Mouse (Mus musculus): ENCODE measurements around the gene Csnk2b. TPM values are rescaled to one million over a fixed set of nuclear protein-coding genes. Genes with fewer than 3 reads are reported as not detected.

The Csnk2b gene
- polyA plus RNA-seq, 1 experiment = not detected

- WGBS = under 1% methylated on average over 33 of the region's 33 CpGs
- Histone ChIP-seq H3K4me1 (ENCODE audit: control insufficient read depth, insufficient read depth, low read length) (peaks cover 2% of the 10 kb centered on the region; the same call in 1 of the 2 replicates), H3K4me3 (ENCODE audit: insufficient read depth, low read depth, low read length) (peak overlapping the region; percentile 65), H3K27ac (ENCODE audit: insufficient read depth, low read depth, low read length) (0 out of 2 replicates have a peak overlapping the region, but pooled peaks have one; percentile 6)
- no peak for TF ChIP-seq CTCF (IDR thresholded peaks at IDR 0.05; ENCODE audit: insufficient read depth, low read depth, low read length)
- no peak for TF ChIP-seq POLR2A (IDR thresholded peaks at IDR 0.05; ENCODE audit: insufficient read depth, low read depth, low read length)
These were observed 1.1 kb downstream of the Csnk2b start for GRCm38 (mm10) chr17:35120745-35121142.

GRCm38 (mm10) chr17:35115046-35116019 is 6.5 kb downstream of the Csnk2b start, which contains the start of gene Ly6g5b:
Ly6g5b (minus strand) TSS chr17:35115428.
- WGBS = 85% methylated on average over 8 of the region's 8 CpGs
- Histone ChIP-seq H3K4me1 (ENCODE audit: control insufficient read depth, insufficient read depth, low read length) (no peaks in the 10 kb centered on the region), H3K4me3 (ENCODE audit: insufficient read depth, low read depth, low read length) (no peak within 1 kb of the TSS)

GRCm38 (mm10) chr17:35111774-35112173 is 10.1 kb downstream of the Csnk2b start:
- H3K27ac ChIP-seq (ENCODE audit: insufficient read depth, low read depth, low read length) = no peak overlapping the region
- no peak for TF ChIP-seq CTCF (IDR thresholded peaks at IDR 0.05; ENCODE audit: insufficient read depth, low read depth, low read length)
- TF ChIP-seq POLR2A (IDR thresholded peaks at IDR 0.05; ENCODE audit: insufficient read depth, low read depth, low read length) = no peak
- no peak overlapping the region for H3K4me3 ChIP-seq (ENCODE audit: insufficient read depth, low read depth, low read length)
- H3K4me1 ChIP-seq (ENCODE audit: control insufficient read depth, insufficient read depth, low read length) = no peaks in the 10 kb centered on the region
- WGBS = 72% methylated on average over 9 of the region's 9 CpGs

More at GRCm38 (mm10) chr17:35115046-35116019, 6.5 kb downstream of the Csnk2b start, which contains the start of gene Ly6g5b:
- no peak within 1 kb of the TSS for H3K27ac ChIP-seq (ENCODE audit: insufficient read depth, low read depth, low read length)
- TF ChIP-seq CTCF (IDR thresholded peaks at IDR 0.05; ENCODE audit: insufficient read depth, low read depth, low read length) (no peak), POLR2A (IDR thresholded peaks at IDR 0.05; ENCODE audit: insufficient read depth, low read depth, low read length) (no peak)

- WGBS = 80% methylated on average over 6 of the region's 6 CpGs
- H3K4me1 ChIP-seq (ENCODE audit: control insufficient read depth, insufficient read depth, low read length) = peaks cover 2% of the 10 kb centered on the region; the same call in 1 of the 2 replicates
- no peak for TF ChIP-seq CTCF (IDR thresholded peaks at IDR 0.05; ENCODE audit: insufficient read depth, low read depth, low read length)
- TF ChIP-seq POLR2A (IDR thresholded peaks at IDR 0.05; ENCODE audit: insufficient read depth, low read depth, low read length) = no peak
- no peak within 1 kb of the TSS for H3K27ac ChIP-seq (ENCODE audit: insufficient read depth, low read depth, low read length)
- no peak within 1 kb of the TSS for H3K4me3 ChIP-seq (ENCODE audit: insufficient read depth, low read depth, low read length)
These were observed 13.8 kb downstream of the Csnk2b start, which contains the start of gene Ly6g5c for GRCm38 (mm10) chr17:35108097-35108496. Ly6g5c (plus strand) TSS chr17:35108279.

- peaks cover 2% of the 10 kb centered on the region; the same call in 1 of the 2 replicates for H3K4me1 ChIP-seq (ENCODE audit: control insufficient read depth, insufficient read depth, low read length)
- H3K27ac ChIP-seq (ENCODE audit: insufficient read depth, low read depth, low read length) = no peak overlapping the region
- no peak overlapping the region for H3K4me3 ChIP-seq (ENCODE audit: insufficient read depth, low read depth, low read length)
- TF ChIP-seq CTCF (IDR thresholded peaks at IDR 0.05; ENCODE audit: insufficient read depth, low read depth, low read length) (no peak), POLR2A (IDR thresholded peaks at IDR 0.05; ENCODE audit: insufficient read depth, low read depth, low read length) (no peak)
- WGBS = 60% methylated on average over 3 of the region's 3 CpGs
These were observed 15.3 kb downstream of the Csnk2b start for GRCm38 (mm10) chr17:35106522-35106921.

GRCm38 (mm10) chr17:35105740-35106389 is 16.0 kb downstream of the Csnk2b start:
- no peak overlapping the region for H3K4me3 ChIP-seq (ENCODE audit: insufficient read depth, low read depth, low read length)
- WGBS = 25% methylated on average over 13 of the region's 13 CpGs
- TF ChIP-seq CTCF (IDR thresholded peaks at IDR 0.05; ENCODE audit: insufficient read depth, low read depth, low read length) (0 out of 2 replicates have a peak, but pooled peaks have one; percentile 11), POLR2A (IDR thresholded peaks at IDR 0.05; ENCODE audit: insufficient read depth, low read depth, low read length) (no peak)
- no peak overlapping the region for H3K27ac ChIP-seq (ENCODE audit: insufficient read depth, low read depth, low read length)
- H3K4me1 ChIP-seq (ENCODE audit: control insufficient read depth, insufficient read depth, low read length) = peaks cover 2% of the 10 kb centered on the region; the same call in 1 of the 2 replicates

- no peak for TF ChIP-seq CTCF (IDR thresholded peaks at IDR 0.05; ENCODE audit: insufficient read depth, low read depth, low read length)
- TF ChIP-seq POLR2A (IDR thresholded peaks at IDR 0.05; ENCODE audit: insufficient read depth, low read depth, low read length) = no peak
- WGBS = 74% methylated on average over 6 of the region's 6 CpGs
- H3K27ac ChIP-seq (ENCODE audit: insufficient read depth, low read depth, low read length) = no peak overlapping the region
These were observed 17.1 kb downstream of the Csnk2b start for GRCm38 (mm10) chr17:35104754-35105153.

GRCm38 (mm10) chr17:35104079-35104478 is 17.8 kb downstream of the Csnk2b start:
- TF ChIP-seq POLR2A (IDR thresholded peaks at IDR 0.05; ENCODE audit: insufficient read depth, low read depth, low read length) (no peak), CTCF (IDR thresholded peaks at IDR 0.05; ENCODE audit: insufficient read depth, low read depth, low read length) (no peak)

More at GRCm38 (mm10) chr17:35104754-35105153, 17.1 kb downstream of the Csnk2b start:
- Histone ChIP-seq H3K4me1 (ENCODE audit: control insufficient read depth, insufficient read depth, low read length) (peaks cover 2% of the 10 kb centered on the region; the same call in 1 of the 2 replicates), H3K4me3 (ENCODE audit: insufficient read depth, low read depth, low read length) (no peak overlapping the region)

More at GRCm38 (mm10) chr17:35104079-35104478, 17.8 kb downstream of the Csnk2b start:
- Histone ChIP-seq H3K27ac (ENCODE audit: insufficient read depth, low read depth, low read length) (no peak overlapping the region), H3K4me3 (ENCODE audit: insufficient read depth, low read depth, low read length) (no peak overlapping the region), H3K4me1 (ENCODE audit: control insufficient read depth, insufficient read depth, low read length) (peaks cover 2% of the 10 kb centered on the region; the same call in 1 of the 2 replicates)
- 88% methylated on average over 7 of the region's 7 CpGs for WGBS

Measured in olfactory bulb, adult 2 months (tissue).